Mouse (Mus musculus) lung, embryonic 16.5 days (tissue): Measurements from ENCODE around the gene Boc. TPM values are rescaled to one million over a fixed set of nuclear protein-coding genes. Genes with fewer than 3 reads are reported as not detected.

ENCODE experiments used
- ATAC-seq: fragments of 200-750 bp; cut with Nextera tagmentation; 2 replicates; pipeline ENCODE4 v1.8.0; 2017; ENCODE audit warnings: low read depth, mild to moderate bottlenecking, moderate library complexity
- H3K27ac ChIP-seq: fragments of 300-500 bp; sonication (generic); 2 replicates; pipeline ENCODE4 v1.5.1; 2014; ENCODE audit warnings: mild to moderate bottlenecking, control low read depth, low read length
- H3K27me3 ChIP-seq: fragments of 300-500 bp; sonication (generic); 2 replicates; pipeline ENCODE4 v1.6.1; 2014; ENCODE audit warnings: low read depth, low read length, mixed read lengths; ENCODE audit not compliant: control insufficient read depth, insufficient read depth
- H3K36me3 ChIP-seq: fragments of 300-500 bp; sonication (generic); 2 replicates; pipeline ENCODE4 v1.6.1; 2014; ENCODE audit warnings: low read length; ENCODE audit not compliant: control insufficient read depth, insufficient read depth
- H3K4me1 ChIP-seq: fragments of 300-500 bp; sonication (generic); replicated peaks from 2 replicates; pipeline ENCODE4 v1.6.1; 2014; ENCODE audit warnings: low read length, mixed read lengths; ENCODE audit not compliant: control insufficient read depth, insufficient read depth
- H3K4me2 ChIP-seq: fragments of 300-500 bp; sonication (generic); 2 replicates; pipeline ENCODE4 v1.6.1; 2014; ENCODE audit warnings: low read depth, low read length, control low read depth
- H3K4me3 ChIP-seq: fragments of 300-500 bp; sonication (generic); 2 replicates; pipeline ENCODE4 v1.5.1; 2014; ENCODE audit warnings: mild to moderate bottlenecking, low read length, control low read depth
- H3K9ac ChIP-seq: fragments of 300-500 bp; sonication (generic); 2 replicates; pipeline ENCODE4 v1.6.1; 2014; ENCODE audit warnings: low read length, control low read depth
- H3K9me3 ChIP-seq: fragments of 300-500 bp; sonication (generic); 2 replicates; pipeline ENCODE4 v1.6.1; 2016; ENCODE audit warnings: low read length; ENCODE audit not compliant: control insufficient read depth
- WGBS: fragments of 180-500 bp; shearing (Covaris S2); extraction: QIAGEN DNeasy Blood & Tissue Kit; methylation state at CpG from one replicate; pipeline ENCODE4 v1.1.7; 2014; 5-methylcytosine and 5-hydroxymethylcytosine counted together
- polyA plus RNA-seq: library from polyadenylated mRNA; unstranded; fragments of >200 nt; fragmentation: Nextera tagmentation; extraction: Ambion mirVana; gene quantifications from 2 replicates; pipeline ENCODE4 v1.2.1, GENCODE M21; 2015

The Boc gene
- polyA plus RNA-seq, 1 experiment from 2014 or later: 32.0 TPM

DNA sequence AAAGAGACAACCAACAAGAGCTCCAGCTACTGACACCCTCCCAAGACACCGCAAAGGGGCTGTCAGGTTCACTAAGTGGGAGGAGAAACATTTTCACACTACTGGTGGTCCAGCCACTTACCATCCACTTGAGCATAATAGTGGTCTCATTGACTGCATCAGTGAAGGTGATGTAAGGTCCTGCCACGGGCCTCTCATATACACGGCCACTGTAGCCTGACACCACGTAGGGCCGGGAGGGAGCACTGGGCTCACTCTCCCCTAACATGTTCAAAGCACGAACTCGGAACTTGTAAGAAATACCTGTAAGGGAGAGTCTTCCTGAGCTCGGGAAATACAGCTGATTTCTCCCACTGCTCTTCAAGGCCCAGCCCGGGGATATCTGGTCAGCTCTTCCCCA, 67.6 kb downstream of the Boc start:
- 66% methylated on average over 9 of the region's 9 CpGs for WGBS
- Histone ChIP-seq H3K36me3 (peaks cover 28% of the 10 kb centered on the region), H3K27me3 (no peaks in the 10 kb centered on the region), H3K9ac (no peak overlapping the region), H3K9me3 (no peaks in the 10 kb centered on the region), H3K4me2 (no peak overlapping the region), H3K4me3 (no peak overlapping the region), H3K4me1 (peaks cover 20% of the 10 kb centered on the region), H3K27ac (no peak overlapping the region)
- no peak for ATAC-seq

DNA sequence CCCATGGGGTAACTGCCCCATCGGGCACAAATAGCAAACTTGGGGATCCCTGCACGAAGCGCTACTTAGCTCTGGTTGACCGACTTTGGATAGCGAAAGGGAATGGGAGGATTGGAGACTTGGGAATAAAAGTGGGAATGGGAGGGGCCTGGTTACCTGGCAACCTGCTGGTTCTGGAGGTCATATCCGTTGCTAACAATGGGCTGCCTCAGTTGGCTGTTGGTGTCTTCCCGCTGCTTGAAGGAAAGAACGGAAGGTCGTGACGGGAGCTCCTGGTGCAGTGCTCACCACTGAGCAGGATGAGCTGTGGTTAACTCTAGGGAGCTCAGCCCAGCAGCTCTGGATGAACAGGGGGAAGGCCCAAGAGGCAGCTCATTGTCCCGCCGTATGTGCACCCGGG, 71.5 kb downstream of the Boc start:
- no peak for ATAC-seq
- Histone ChIP-seq H3K9ac (no peak overlapping the region), H3K9me3 (no peaks in the 10 kb centered on the region), H3K4me2 (no peak overlapping the region), H3K4me3 (no peak overlapping the region), H3K36me3 (peaks cover 22% of the 10 kb centered on the region), H3K4me1 (peaks cover 6% of the 10 kb centered on the region; the same call in 1 of the 2 replicates), H3K27me3 (no peaks in the 10 kb centered on the region), H3K27ac (no peak overlapping the region)
- WGBS: 82% methylated on average over 13 of the region's 13 CpGs

DNA sequence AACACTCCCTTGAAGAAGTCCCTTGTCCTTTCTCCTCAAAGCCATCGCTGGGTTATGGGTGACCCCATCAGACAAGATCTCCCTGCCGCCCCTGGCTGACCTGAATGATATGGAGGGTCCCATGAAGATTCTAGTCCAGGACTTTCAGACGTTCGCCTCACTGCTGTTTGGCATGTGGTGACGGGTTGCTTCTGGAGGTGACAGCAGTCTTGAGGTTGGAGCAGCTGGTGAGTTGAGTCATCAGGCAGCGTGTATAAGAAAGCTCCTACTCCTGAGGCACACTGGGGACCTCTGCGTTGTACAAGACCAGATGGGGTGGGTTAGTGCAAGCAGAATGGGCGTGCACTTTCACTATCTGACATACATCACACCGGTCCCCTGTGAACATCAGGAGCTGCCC, 72.1 kb downstream of the Boc start:
- Histone ChIP-seq H3K27me3 (no peaks in the 10 kb centered on the region), H3K9ac (no peak overlapping the region), H3K4me3 (no peak overlapping the region), H3K4me1 (peaks cover 6% of the 10 kb centered on the region; the same call in 1 of the 2 replicates), H3K27ac (no peak overlapping the region), H3K9me3 (no peaks in the 10 kb centered on the region), H3K4me2 (no peak overlapping the region), H3K36me3 (peaks cover 17% of the 10 kb centered on the region)
- ATAC-seq: no peak
- 72% methylated on average over 9 of the region's 9 CpGs for WGBS

DNA sequence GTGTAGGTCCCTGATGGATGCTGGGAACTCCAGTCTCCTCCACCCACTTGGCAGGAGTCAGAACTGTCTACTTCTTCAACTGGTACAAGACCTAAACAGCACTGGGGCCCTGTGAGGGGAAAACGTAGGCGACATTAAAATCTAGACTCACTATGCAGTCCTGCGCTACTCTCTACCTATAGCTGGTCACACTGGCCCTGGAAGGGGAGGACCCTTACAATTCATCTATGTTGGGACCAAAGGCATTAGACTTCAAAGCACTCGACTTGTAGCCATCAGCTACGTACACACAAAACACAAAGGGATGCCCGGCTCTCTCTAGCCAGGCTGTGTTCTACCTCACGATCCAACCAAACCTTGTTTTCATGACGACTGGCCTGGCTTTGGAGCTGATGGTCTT, 73.0 kb downstream of the Boc start:
- H3K36me3 ChIP-seq: peaks cover 11% of the 10 kb centered on the region

DNA sequence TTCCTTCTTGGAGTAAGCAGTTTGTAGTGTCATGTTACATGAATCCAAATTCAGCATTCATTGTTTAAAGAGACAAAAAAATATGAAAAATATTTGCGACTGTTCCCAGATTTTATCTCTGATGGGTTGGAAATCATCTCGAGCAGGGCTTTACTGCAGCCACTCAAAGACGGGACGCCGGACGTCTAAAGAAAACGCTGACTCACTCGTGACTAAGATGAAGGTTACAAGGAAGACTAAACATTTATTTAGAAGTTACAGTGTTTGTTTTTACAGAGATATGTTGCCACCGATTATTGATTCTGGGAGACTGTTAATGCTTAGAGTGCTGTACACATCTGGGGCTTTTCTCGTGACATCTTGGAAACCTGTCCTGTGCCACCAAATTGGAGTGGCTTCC, 73.9 kb downstream of the Boc start:
- H3K9me3 ChIP-seq: no peaks in the 10 kb centered on the region
- no peak overlapping the region for H3K4me2 ChIP-seq
- H3K36me3 ChIP-seq: peaks cover 7% of the 10 kb centered on the region
- no peaks in the 10 kb centered on the region for H3K27me3 ChIP-seq
- no peak overlapping the region for H3K4me3 ChIP-seq
- H3K4me1 ChIP-seq: peaks cover 21% of the 10 kb centered on the region
- H3K9ac ChIP-seq: no peak overlapping the region
- ATAC-seq: no peak
- WGBS: 39% methylated on average over 10 of the region's 10 CpGs
- peak overlapping the region; percentile 4 for H3K27ac ChIP-seq

More for the DNA sequence above, 73.0 kb downstream of the Boc start:
- Histone ChIP-seq H3K4me3 (no peak overlapping the region), H3K9me3 (no peaks in the 10 kb centered on the region), H3K9ac (no peak overlapping the region), H3K27me3 (no peaks in the 10 kb centered on the region), H3K27ac (peak overlapping the region; percentile 16; the same call in 1 of the 2 replicates), H3K4me1 (peaks cover 14% of the 10 kb centered on the region), H3K4me2 (no peak overlapping the region)
- 63% methylated on average over 8 of the region's 8 CpGs for WGBS
- no peak for ATAC-seq

DNA sequence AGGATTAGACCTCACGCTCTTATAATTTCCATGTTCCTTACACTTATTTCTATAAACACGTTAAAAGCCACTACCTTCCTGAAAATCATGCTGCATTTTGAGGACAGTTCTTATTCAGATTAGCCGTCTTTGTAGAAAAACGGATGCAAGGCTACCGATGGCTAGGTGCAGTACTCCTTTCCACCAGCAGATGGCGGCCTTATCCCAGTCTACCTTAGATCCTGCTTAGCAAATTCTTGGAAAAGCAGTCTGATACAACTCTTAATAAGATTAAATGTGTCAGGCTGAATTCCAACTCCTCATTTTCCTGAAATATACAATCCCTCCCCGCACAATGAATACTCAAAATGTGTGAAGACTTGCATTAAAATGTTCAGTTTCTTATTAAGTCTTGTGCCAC, 74.6 kb downstream of the Boc start:
- 3% methylated on average over 7 of the region's 7 CpGs for WGBS
- H3K4me1 ChIP-seq: peaks cover 22% of the 10 kb centered on the region
- no peak overlapping the region for H3K4me2 ChIP-seq
- no peak for ATAC-seq
- no peaks in the 10 kb centered on the region for H3K27me3 ChIP-seq
- H3K9me3 ChIP-seq: no peaks in the 10 kb centered on the region
- no peak overlapping the region for H3K4me3 ChIP-seq
- peaks cover 6% of the 10 kb centered on the region for H3K36me3 ChIP-seq
- no peak overlapping the region for H3K9ac ChIP-seq
- H3K27ac ChIP-seq: peak overlapping the region; percentile 4; the same call in 1 of the 2 replicates

DNA sequence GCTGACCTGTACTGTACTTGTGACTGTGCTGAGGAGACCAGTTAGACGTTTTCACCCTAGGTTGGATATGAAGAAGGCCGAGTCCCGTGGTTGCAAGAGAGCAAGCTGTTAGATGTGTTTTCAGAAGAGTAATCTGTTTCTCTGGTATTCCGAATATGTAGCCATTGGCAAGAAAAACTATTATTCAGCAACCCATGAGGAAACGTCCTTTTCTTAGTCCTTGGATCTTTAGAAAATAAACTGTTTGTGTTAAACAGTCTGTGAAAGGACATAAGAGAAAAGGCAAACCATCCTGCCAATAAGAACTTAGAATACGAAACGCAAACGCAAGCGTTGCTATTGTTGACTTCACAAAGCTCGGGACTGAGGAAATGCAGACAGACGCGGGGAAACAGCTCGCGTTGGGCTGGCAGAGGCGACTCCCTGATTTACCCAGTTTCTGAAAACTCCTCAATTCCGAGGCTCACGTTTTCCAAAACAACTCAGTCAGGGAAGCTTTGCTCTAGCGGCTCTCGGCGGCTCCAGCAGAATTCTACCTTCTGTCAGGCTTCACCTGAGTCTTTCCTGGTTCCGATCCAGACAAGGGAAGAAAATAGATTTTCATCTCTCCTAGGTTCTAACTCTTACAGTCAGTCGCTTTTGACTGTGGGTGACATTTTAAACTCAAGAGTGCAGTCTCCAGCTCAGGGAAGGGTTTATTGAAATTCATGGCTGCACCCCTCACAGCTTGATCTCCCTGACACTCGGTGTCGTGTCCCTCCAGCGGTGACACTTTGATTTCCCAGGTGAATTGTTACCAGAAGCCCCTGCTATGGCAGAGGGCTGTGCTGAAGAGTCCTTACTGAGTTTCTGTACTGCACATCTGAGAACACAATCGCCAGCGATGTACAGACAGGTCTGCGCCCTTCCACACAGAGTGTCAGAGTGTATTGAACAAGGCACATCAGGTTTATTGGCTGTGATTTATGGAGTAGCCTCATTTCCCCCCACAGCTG, 76.8 kb downstream of the Boc start:
- Histone ChIP-seq H3K27me3 (no peaks in the 10 kb centered on the region), H3K36me3 (peaks cover 3% of the 10 kb centered on the region; the same call in 1 of the 2 replicates), H3K9me3 (no peaks in the 10 kb centered on the region), H3K4me3 (no peak overlapping the region), H3K9ac (no peak overlapping the region), H3K27ac (peak overlapping the region; percentile 90), H3K4me2 (peak overlapping the region; percentile 25), H3K4me1 (peaks cover 22% of the 10 kb centered on the region)
- peak; percentile 50 for ATAC-seq
- WGBS: 36% methylated on average over 28 of the region's 28 CpGs

DNA sequence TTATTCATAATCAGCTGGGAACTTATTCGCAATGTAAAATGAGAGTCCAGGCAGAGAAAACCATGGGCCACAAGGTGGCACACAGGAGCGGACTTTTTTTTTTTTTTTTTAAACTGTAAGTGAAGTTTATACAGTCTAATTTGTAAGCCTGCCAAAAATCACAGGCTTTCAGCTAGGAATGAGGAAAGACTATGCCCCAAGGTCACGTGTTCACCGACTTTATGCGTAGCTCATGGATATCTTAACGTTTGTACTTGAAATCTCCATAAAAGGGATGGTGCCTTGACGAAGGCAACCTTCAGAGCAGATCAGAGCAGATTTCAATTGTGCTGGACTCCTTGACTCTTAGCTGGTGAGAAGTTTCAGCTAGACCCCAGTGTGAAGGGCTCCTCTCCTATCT, 78.1 kb downstream of the Boc start:
- H3K9ac ChIP-seq: no peak overlapping the region
- H3K27ac ChIP-seq: peak overlapping the region; percentile 90
- H3K4me1 ChIP-seq: peaks cover 19% of the 10 kb centered on the region
- 25% methylated on average over 7 of the region's 7 CpGs for WGBS
- H3K9me3 ChIP-seq: no peaks in the 10 kb centered on the region
- H3K36me3 ChIP-seq: no peaks in the 10 kb centered on the region
- peak; percentile 63 for ATAC-seq
- no peak overlapping the region for H3K4me2 ChIP-seq
- H3K4me3 ChIP-seq: no peak overlapping the region
- H3K27me3 ChIP-seq: no peaks in the 10 kb centered on the region

DNA sequence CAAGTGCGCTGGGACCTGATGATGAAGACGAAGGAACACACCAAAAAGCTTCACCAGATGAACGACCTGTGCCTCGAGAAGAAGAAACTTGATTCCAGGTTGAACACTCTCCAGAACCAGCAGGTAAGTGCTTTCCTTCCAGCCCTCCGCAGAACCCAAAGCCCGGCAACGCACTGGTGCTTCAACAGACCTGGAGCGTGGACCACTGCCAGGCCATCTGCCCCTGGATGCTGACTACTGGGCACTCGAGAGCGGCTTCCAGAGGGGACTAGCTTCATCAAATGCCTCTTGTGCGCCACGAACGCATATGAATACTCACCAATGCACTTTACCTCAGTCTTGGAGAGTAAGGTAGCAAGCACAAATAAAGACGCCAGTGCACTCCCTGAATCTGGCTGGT, 78.8 kb downstream of the Boc start:
- Histone ChIP-seq H3K4me2 (no peak overlapping the region), H3K27ac (no peak overlapping the region), H3K4me1 (peaks cover 16% of the 10 kb centered on the region), H3K27me3 (no peaks in the 10 kb centered on the region), H3K4me3 (no peak overlapping the region), H3K9ac (no peak overlapping the region), H3K36me3 (no peaks in the 10 kb centered on the region), H3K9me3 (no peaks in the 10 kb centered on the region)
- 83% methylated on average over 14 of the region's 14 CpGs for WGBS
- ATAC-seq: no peak
